Mouse (Mus musculus) G1E (cell line): ENCODE measurements around the gene 4833439L19Rik.

Experiments used
- CTCF ChIP-seq: IDR thresholded peaks from 2 replicates; pipeline ENCODE4 v1.5.1; 2012; ENCODE audit warnings: low read depth, low read length, inconsistent platforms, mixed read lengths
- GATA1 ChIP-seq: IDR thresholded peaks from 2 replicates; pipeline ENCODE4 v1.6.1; 2012; ENCODE audit warnings: borderline replicate concordance, low read length, inconsistent platforms, mixed read lengths

- no peak for TF ChIP-seq CTCF
- no peak for TF ChIP-seq GATA1
Measured at GRCm38 (mm10) chr13:54575489-54575888, 10.3 kb upstream of the 4833439L19Rik start.
